Mouse (Mus musculus) stomach, postnatal 0 days (tissue): ENCODE measurements around the gene Gsto1.

Experiments
- CTCF ChIP-seq: IDR thresholded peaks from 2 replicates; pipeline ENCODE4 v1.5.1; 2016; ENCODE audit warnings: antibody characterized with exemption, low read depth, mild to moderate bottlenecking, moderate library complexity
- EP300 ChIP-seq: optimal IDR thresholded peaks from 2 replicates; pipeline ENCODE3; 2016; ENCODE audit warnings: antibody characterized with exemption

- TF ChIP-seq EP300 (no peak), CTCF (no peak)
Observed at GRCm38 (mm10) chr19:47905603-47906002, 50.8 kb downstream of the Gsto1 start.
